Comparison of ENCODE assay signal across 8 mouse cellular contexts in the genomic region with DNA sequence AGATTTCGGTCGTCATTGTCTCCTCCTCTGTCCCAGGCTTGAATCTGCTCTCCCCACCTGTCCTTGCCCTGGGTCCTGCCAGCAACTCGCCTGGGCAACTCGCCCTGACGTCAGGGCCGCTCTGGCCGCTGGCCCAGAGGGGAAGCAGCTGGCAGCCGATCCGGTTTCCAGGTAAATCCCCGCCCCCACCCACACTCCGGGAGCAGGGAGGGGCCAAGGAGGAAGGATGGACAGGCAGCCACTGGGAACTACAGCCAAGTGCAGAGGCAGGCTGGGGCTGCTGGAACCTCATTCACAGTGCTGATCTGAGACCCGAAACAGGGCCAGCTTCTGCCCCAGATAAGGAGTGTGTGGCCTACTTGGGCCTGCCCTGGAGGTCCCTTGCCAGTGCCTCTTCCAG. TPM values are rescaled to one million over a fixed set of nuclear protein-coding genes. Genes with fewer than 3 reads are reported as not detected.
DNase-seq lines count a peak whose midpoint lies in the region; ATAC-seq lines count a peak whose summit lies in the region.

No protein-coding gene starts in this region.

- H3K4me2 ChIP-seq in lung, embryonic 16.5 days (ENCODE audit: low read depth, low read length): peak overlapping the region; percentile 53

- peaks cover 9% of the 10 kb centered on the region for H3K9me3 ChIP-seq in lung, embryonic 16.5 days (ENCODE audit: control insufficient read depth, low read length)

- peak overlapping the region; percentile 43 for H3K27ac ChIP-seq in lung, embryonic 16.5 days (ENCODE audit: low read length)

- 5% methylated on average over 12 of the region's 12 CpGs for WGBS in lung, embryonic 16.5 days

- intact Hi-C loops in left cerebral cortex, postnatal 36 days (cut with DNase I): no loop called here

- DNase-seq in gastrocnemius, postnatal 10 days: peak; percentile 31
- no peak for DNase-seq in gastrocnemius, adult 8-10 months (ENCODE audit: low spot score in 2 of 2)
- peak; percentile 88 for DNase-seq in kidney, adult 11 months
- no peak for DNase-seq in left cerebral cortex, postnatal 36 days (ENCODE audit: low spot score in 2 of 2)
- DNase-seq in thymus, postnatal 25 days: no peak
- DNase-seq in layer of hippocampus, postnatal 14 days (ENCODE audit: low spot score in 2 of 2): no peak

- peaks cover 31% of the 10 kb centered on the region for H3K4me1 ChIP-seq in lung, embryonic 16.5 days (replicated peaks; ENCODE audit: control insufficient read depth, insufficient read depth, low read length)

- H3K27me3 ChIP-seq in lung, embryonic 16.5 days (ENCODE audit: control insufficient read depth, insufficient read depth, low read depth, low read length): peaks cover under 1% of the 10 kb centered on the region; the same call in 1 of the 2 replicates

- ATAC-seq in common myeloid progenitor, adult 5-6 weeks (replicated peaks; ENCODE audit: low read depth, poor library complexity, severe bottlenecking): 0 out of 2 replicates have a peak, but pooled peaks have one; percentile 20
- ATAC-seq in lung, embryonic 16.5 days (ENCODE audit: low read depth): no peak

- peak overlapping the region; percentile 25 for H3K4me3 ChIP-seq in lung, embryonic 16.5 days (ENCODE audit: low read length)

- H3K9ac ChIP-seq in lung, embryonic 16.5 days (ENCODE audit: low read length): 0 out of 2 replicates have a peak overlapping the region, but pooled peaks have one; percentile 49

- H3K36me3 ChIP-seq in lung, embryonic 16.5 days (ENCODE audit: control insufficient read depth, insufficient read depth, low read length): no peaks in the 10 kb centered on the region

RNA-seq across cellular contexts. Expression of a gene that starts 2.5 kb away (rescaled TPM):
- total RNA-seq in gastrocnemius, postnatal 10 days (2021): 1 to 10 TPM; 1.5 to 1.8 TPM
- under 1 TPM; 0.07 to 0.34 (median 0.30) TPM for total RNA-seq in gastrocnemius, adult 8-10 months (2022)
- 0.18 TPM in 1 of 2 replicates, not detected in the other for total RNA-seq in common myeloid progenitor, adult 5-6 weeks (2017)
- polyA plus RNA-seq in lung, embryonic 16.5 days (2015; fragmentation: Nextera tagmentation; extraction: Ambion mirVana): 2.2 and 2.3 TPM in 2 replicates
- total RNA-seq in left cerebral cortex, postnatal 36 days (2021): 10 to 100 TPM in 1 of 2 experiments, 1 to 10 TPM in 1; 10.0 to 12.6 TPM
- total RNA-seq in layer of hippocampus, postnatal 14 days (2021): 1 to 10 TPM; 7.6 to 7.8 TPM

Comparison
In these comparisons a context has a peak if more than half of its experiments do, and no peak if none do; other contexts are left out.
1. DNase-seq: peak in gastrocnemius, postnatal 10 days (single experiment) and kidney, adult 11 months (single experiment); none in gastrocnemius, adult 8-10 months (0 of 2), left cerebral cortex, postnatal 36 days (0 of 2), thymus, postnatal 25 days (single experiment) and layer of hippocampus, postnatal 14 days (0 of 2).